Mouse (Mus musculus): ENCODE data around the gene Gsg1. TPM values are rescaled to one million over a fixed set of nuclear protein-coding genes. Genes with fewer than 3 reads are reported as not detected.

Gene Gsg1
- total RNA-seq (2014; rRNA removed) = 0.13 TPM in 1 of 2 replicates, not detected in the other
- 0.16 and 0.29 TPM in 2 replicates for polyA plus RNA-seq (2012; rRNA removed)

DNA sequence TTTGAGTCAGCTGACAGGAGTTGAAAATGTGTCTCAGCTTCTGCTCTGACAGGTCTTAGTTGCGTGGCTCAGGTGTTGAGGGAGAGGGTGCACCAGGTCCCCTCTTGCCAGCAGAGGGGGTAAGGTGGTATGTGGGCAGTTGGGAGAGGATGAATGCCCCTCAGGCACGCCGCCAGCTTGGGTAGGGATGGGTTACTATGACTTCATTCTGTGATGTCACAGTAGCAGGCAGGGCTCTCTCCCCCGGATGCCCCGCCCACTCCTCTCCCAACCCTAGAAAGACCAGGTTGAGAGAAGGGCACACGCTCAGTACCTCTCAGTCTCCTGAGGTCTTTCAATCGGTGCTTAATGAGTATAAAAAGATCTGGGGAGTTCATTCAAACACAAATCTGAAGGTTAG, at the start of gene Gsg1:
Gsg1 (minus strand) TSS at position 199 of the 400 bp plus-strand sequence.
- DNase-seq (ENCODE audit: extremely low read depth, low read depth, low spot score) = no peak
- Histone ChIP-seq H3K9ac (ENCODE audit: low read depth, low read length) (no peak within 1 kb of the TSS), H3K27ac (replicated peaks; ENCODE audit: insufficient read depth, low read depth, low read length) (no peak within 1 kb of the TSS), H3K79me2 (ENCODE audit: control insufficient read depth, insufficient read depth, low read length) (no peaks in the 10 kb centered on the region), H3K27me3 (ENCODE audit: control insufficient read depth, insufficient read depth, low read length) (no peaks in the 10 kb centered on the region), H3K36me3 (ENCODE audit: control insufficient read depth, insufficient read depth, low read length) (no peaks in the 10 kb centered on the region), H3K4me1 (ENCODE audit: control insufficient read depth, insufficient read depth, low read length) (no peaks in the 10 kb centered on the region), H3K4me3 (ENCODE audit: insufficient read depth, low read depth, low read length) (no peak within 1 kb of the TSS)
- TF ChIP-seq CTCF (IDR thresholded peaks at IDR 0.05; ENCODE audit: low read depth, low read length) (no peak), POLR2A (IDR thresholded peaks at IDR 0.05; ENCODE audit: extremely low read depth, insufficient read depth, low read length) (no peak)
- WGBS = 87% methylated on average over 7 of the region's 7 CpGs

DNA sequence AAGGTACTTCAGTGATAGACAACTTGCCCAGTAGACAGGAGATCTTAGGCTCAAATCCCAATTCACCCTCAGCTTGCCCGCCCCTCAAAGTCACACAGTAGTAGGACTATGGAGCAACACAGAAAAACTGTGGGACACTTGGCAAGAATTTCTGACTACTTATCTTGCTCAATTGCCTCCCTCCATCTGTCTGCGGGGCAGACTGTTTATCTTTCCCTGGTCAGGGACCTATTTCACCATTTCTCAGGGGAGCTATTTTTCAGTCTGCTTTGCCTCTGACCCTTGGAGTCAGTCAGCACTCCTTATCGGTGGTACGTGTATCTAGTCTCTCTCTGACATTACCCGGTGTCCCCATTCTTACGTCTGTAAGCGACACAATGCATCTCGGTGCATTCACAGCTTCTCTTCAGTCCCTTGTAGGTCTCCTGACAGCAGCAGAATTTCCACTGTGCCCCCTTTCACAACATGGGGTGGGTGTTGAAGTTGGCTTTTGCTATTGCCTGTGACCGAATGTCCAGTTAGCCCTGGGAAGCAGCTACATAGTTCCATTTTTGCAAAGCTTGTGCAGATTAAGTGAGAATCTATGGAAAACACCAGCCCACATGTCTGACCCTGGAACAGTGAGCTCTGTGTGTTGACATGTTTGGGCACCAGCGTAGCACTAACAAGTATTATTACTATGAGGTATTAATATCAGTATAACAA, 48.4 kb upstream of the Gsg1 start:
- H3K4me3 ChIP-seq (ENCODE audit: insufficient read depth, low read depth, low read length) = no peak overlapping the region
- DNase-seq (ENCODE audit: extremely low read depth, low read depth, low spot score) = peak; percentile 67
- no peak overlapping the region for H3K9ac ChIP-seq (ENCODE audit: low read depth, low read length)
- H3K4me1 ChIP-seq (ENCODE audit: control insufficient read depth, insufficient read depth, low read length) = 0 out of 2 replicates have a peak, but pooled peaks cover 3% of the 10 kb centered on the region
- H3K36me3 ChIP-seq (ENCODE audit: control insufficient read depth, insufficient read depth, low read length) = no peaks in the 10 kb centered on the region
- no peaks in the 10 kb centered on the region for H3K79me2 ChIP-seq (ENCODE audit: control insufficient read depth, insufficient read depth, low read length)
- TF ChIP-seq CTCF (IDR thresholded peaks at IDR 0.05; ENCODE audit: low read depth, low read length) (no peak), POLR2A (IDR thresholded peaks at IDR 0.05; ENCODE audit: extremely low read depth, insufficient read depth, low read length) (no peak)
- no peak overlapping the region for H3K27ac ChIP-seq (replicated peaks; ENCODE audit: insufficient read depth, low read depth, low read length)
- 26% methylated on average over 10 of the region's 10 CpGs for whole genome bisulfite sequencing
- H3K27me3 ChIP-seq (ENCODE audit: control insufficient read depth, insufficient read depth, low read length) = no peaks in the 10 kb centered on the region

DNA sequence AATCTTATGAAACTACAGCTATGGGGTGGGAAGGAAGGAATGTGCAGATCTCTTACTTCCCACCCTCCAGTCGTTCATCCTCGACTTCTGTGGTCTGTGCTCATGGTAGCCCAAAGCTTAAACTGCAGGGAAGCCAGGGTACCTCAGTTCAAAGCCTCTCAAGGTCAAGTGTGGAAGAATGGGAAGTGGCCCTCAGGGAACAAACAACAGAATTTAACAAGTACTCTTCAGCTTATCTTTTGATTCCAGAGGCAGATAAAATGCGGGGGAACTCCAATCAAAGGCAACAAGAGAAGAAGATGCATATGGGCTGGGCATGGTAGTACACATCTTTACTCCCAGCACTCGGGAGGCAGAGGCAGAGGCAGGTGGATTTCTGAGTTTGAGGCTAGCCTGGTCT, 46.3 kb upstream of the Gsg1 start:
- Histone ChIP-seq H3K27ac (replicated peaks; ENCODE audit: insufficient read depth, low read depth, low read length) (no peak overlapping the region), H3K79me2 (ENCODE audit: control insufficient read depth, insufficient read depth, low read length) (no peaks in the 10 kb centered on the region), H3K27me3 (ENCODE audit: control insufficient read depth, insufficient read depth, low read length) (no peaks in the 10 kb centered on the region), H3K36me3 (ENCODE audit: control insufficient read depth, insufficient read depth, low read length) (no peaks in the 10 kb centered on the region), H3K4me1 (ENCODE audit: control insufficient read depth, insufficient read depth, low read length) (0 out of 2 replicates have a peak, but pooled peaks cover 3% of the 10 kb centered on the region), H3K9ac (ENCODE audit: low read depth, low read length) (no peak overlapping the region), H3K4me3 (ENCODE audit: insufficient read depth, low read depth, low read length) (no peak overlapping the region)
- no peak for DNase-seq (ENCODE audit: extremely low read depth, low read depth, low spot score)
- WGBS = 86% methylated on average over 4 of the region's 4 CpGs
- TF ChIP-seq CTCF (IDR thresholded peaks at IDR 0.05; ENCODE audit: low read depth, low read length) (no peak), POLR2A (IDR thresholded peaks at IDR 0.05; ENCODE audit: extremely low read depth, insufficient read depth, low read length) (no peak)

DNA sequence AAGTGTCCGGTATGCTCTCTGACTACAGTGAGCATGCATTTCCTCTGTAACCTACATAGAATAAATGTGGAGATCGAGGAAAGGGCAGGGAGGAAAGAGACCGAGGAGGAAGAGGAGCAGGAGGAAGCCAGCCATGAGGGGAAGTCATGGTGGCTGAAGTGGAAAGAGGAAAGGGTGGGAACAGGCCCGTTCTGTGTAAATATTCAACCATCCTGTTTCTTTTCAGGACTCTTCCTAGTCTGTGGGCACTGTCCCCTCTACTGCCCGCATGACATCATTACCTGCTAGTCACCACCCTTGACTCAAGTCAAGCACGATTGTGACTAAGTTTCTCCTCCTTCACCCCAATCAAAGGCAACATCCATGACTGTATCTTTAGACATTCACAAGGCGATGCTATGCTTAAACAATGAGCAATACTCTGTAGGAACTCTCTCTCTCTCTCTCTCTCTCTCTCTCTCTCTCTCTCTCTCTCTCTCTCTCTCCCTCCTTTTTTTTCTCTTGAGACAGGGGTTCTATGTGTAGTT, 44.9 kb upstream of the Gsg1 start:
- no peaks in the 10 kb centered on the region for H3K27me3 ChIP-seq (ENCODE audit: control insufficient read depth, insufficient read depth, low read length)
- TF ChIP-seq POLR2A (IDR thresholded peaks at IDR 0.05; ENCODE audit: extremely low read depth, insufficient read depth, low read length) (no peak), CTCF (IDR thresholded peaks at IDR 0.05; ENCODE audit: low read depth, low read length) (no peak)
- H3K9ac ChIP-seq (ENCODE audit: low read depth, low read length) = no peak overlapping the region
- no peaks in the 10 kb centered on the region for H3K36me3 ChIP-seq (ENCODE audit: control insufficient read depth, insufficient read depth, low read length)
- H3K27ac ChIP-seq (replicated peaks; ENCODE audit: insufficient read depth, low read depth, low read length) = no peak overlapping the region
- H3K79me2 ChIP-seq (ENCODE audit: control insufficient read depth, insufficient read depth, low read length) = no peaks in the 10 kb centered on the region
- H3K4me1 ChIP-seq (ENCODE audit: control insufficient read depth, insufficient read depth, low read length) = 0 out of 2 replicates have a peak, but pooled peaks cover 3% of the 10 kb centered on the region
- WGBS = 72% methylated on average over 7 of the region's 7 CpGs
- no peak for DNase-seq (ENCODE audit: extremely low read depth, low read depth, low spot score)
- no peak overlapping the region for H3K4me3 ChIP-seq (ENCODE audit: insufficient read depth, low read depth, low read length)

DNA sequence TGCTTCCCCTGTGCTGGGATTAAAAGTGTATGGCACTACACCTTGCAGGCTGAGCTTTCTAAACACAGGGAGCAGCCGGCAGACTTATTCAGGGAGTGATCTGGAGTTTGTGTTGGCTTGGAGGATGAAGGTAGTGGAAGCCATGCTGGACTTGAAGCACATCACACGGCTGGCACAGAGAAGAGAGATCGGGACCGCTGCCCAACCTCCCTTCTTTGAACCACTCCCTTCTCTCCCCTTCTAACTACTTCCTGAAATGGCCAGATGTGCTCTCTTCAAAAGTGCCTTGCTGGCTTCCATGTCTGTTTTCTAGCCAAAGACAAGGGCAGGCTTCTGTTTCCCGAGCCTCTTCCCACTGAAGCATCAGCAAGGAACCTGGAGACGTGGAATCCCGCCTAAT, 43.4 kb upstream of the Gsg1 start:
- H3K79me2 ChIP-seq (ENCODE audit: control insufficient read depth, insufficient read depth, low read length) = no peaks in the 10 kb centered on the region
- H3K27me3 ChIP-seq (ENCODE audit: control insufficient read depth, insufficient read depth, low read length) = no peaks in the 10 kb centered on the region
- no peaks in the 10 kb centered on the region for H3K36me3 ChIP-seq (ENCODE audit: control insufficient read depth, insufficient read depth, low read length)
- 86% methylated on average over 7 of the region's 7 CpGs for WGBS
- no peak overlapping the region for H3K4me3 ChIP-seq (ENCODE audit: insufficient read depth, low read depth, low read length)
- H3K9ac ChIP-seq (ENCODE audit: low read depth, low read length) = no peak overlapping the region
- 0 out of 2 replicates have a peak, but pooled peaks cover 2% of the 10 kb centered on the region for H3K4me1 ChIP-seq (ENCODE audit: control insufficient read depth, insufficient read depth, low read length)
- H3K27ac ChIP-seq (replicated peaks; ENCODE audit: insufficient read depth, low read depth, low read length) = no peak overlapping the region
- DNase-seq (ENCODE audit: extremely low read depth, low read depth, low spot score) = no peak
- TF ChIP-seq CTCF (IDR thresholded peaks at IDR 0.05; ENCODE audit: low read depth, low read length) (no peak), POLR2A (IDR thresholded peaks at IDR 0.05; ENCODE audit: extremely low read depth, insufficient read depth, low read length) (no peak)

DNA sequence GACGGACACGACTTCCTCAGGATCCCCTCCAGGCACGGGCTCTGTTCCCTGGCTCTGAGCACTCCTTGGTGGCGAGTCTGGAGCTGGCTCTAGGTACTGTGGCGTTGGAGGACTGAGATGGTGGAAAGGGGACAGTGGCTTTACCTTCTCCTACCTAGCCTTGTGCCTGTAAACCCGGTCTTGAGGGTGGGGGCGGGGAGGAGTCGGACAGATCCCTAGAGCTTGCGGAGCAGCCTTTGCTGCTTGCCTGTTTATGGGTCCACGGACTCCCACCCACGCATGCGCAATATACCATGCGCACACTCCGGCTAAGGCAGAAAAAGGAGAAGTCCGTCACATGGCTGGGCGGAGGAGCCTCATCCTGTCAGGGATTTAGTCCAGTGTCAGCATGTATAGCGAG, 42.1 kb upstream of the Gsg1 start:
- no peak overlapping the region for H3K4me3 ChIP-seq (ENCODE audit: insufficient read depth, low read depth, low read length)

More for the DNA sequence above, 42.1 kb upstream of the Gsg1 start:
- H3K4me1 ChIP-seq (ENCODE audit: control insufficient read depth, insufficient read depth, low read length) = 0 out of 2 replicates have a peak, but pooled peaks cover 2% of the 10 kb centered on the region
- WGBS = 64% methylated on average over 17 of the region's 17 CpGs
- H3K36me3 ChIP-seq (ENCODE audit: control insufficient read depth, insufficient read depth, low read length) = no peaks in the 10 kb centered on the region
- no peak overlapping the region for H3K27ac ChIP-seq (replicated peaks; ENCODE audit: insufficient read depth, low read depth, low read length)
- peak; percentile 27 for DNase-seq (ENCODE audit: extremely low read depth, low read depth, low spot score)
- H3K9ac ChIP-seq (ENCODE audit: low read depth, low read length) = no peak overlapping the region
- TF ChIP-seq POLR2A (IDR thresholded peaks at IDR 0.05; ENCODE audit: extremely low read depth, insufficient read depth, low read length) (no peak), CTCF (IDR thresholded peaks at IDR 0.05; ENCODE audit: low read depth, low read length) (no peak)
- H3K79me2 ChIP-seq (ENCODE audit: control insufficient read depth, insufficient read depth, low read length) = no peaks in the 10 kb centered on the region
- no peaks in the 10 kb centered on the region for H3K27me3 ChIP-seq (ENCODE audit: control insufficient read depth, insufficient read depth, low read length)

All from liver, adult 2 months (tissue).